In the genomic region with DNA sequence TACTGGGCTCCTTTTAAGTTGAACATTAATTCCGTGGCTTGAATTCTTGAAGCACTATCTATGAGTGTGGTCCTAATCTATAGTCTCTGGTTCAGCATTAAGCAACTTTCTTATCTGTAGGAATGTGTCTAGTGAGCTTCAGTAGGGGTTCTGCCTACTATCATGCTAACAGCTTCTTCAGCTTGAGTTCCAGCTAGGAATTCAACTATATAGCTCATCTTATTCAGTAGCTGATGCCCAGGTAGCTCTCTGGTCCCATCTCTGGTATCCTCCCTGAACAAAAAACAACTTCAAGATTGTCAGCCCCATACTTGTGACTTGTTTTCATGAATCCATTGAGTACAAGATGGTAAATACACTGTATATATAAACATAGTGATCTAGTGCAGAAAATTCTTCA, we compare ENCODE assay signal across 10 mouse cellular contexts. TPM values are rescaled to one million over a fixed set of nuclear protein-coding genes. Genes with fewer than 3 reads are reported as not detected.
DNase-seq lines count a peak whose midpoint lies in the region; ATAC-seq and TF ChIP-seq lines count a peak whose summit lies in the region.
"Had no signal": no experiment of that assay in that cellular context is flagged by ENCODE, and none has a peak within 500 bp of the region (broad histone marks: within the 10 kb centered on the region; RNA-seq: fewer than 3 reads in every experiment).

Ndn (plus strand) TSS at position 301 of the 400 bp plus-strand sequence.

- no peak within 1 kb of the TSS for H3K4me3 ChIP-seq in heart, embryonic 13.5 days
- H3K4me3 ChIP-seq in forebrain, postnatal 0 days (ENCODE audit: low read depth, low read length), result no peak within 1 kb of the TSS
- H3K4me3 ChIP-seq in limb, embryonic 11.5 days (ENCODE audit: low read depth, low read length), result no peak within 1 kb of the TSS
- H3K4me3 ChIP-seq: erythroblast, embryonic 14.5 days had no signal

- DNase-seq in heart, postnatal 36 days, result no peak
- no peak for DNase-seq in adrenal gland, postnatal 10 days
- DNase-seq in forebrain, postnatal 0 days, result no peak
- no peak for DNase-seq in limb, embryonic 11.5 days (ENCODE audit: low spot score)
- DNase-seq in cerebellum, adult 18-20 months, result no peak
- DNase-seq in right cerebral cortex, postnatal 4 days, result no peak

- no peak within 1 kb of the TSS for H3K9ac ChIP-seq in heart, embryonic 13.5 days
- H3K9ac ChIP-seq in forebrain, postnatal 0 days, result no peak within 1 kb of the TSS
- no peak within 1 kb of the TSS for H3K9ac ChIP-seq in limb, embryonic 11.5 days (ENCODE audit: low read length)

- H3K27me3 ChIP-seq in heart, embryonic 13.5 days (replicated peaks), result no peaks in the 10 kb centered on the region
- H3K27me3 ChIP-seq in forebrain, postnatal 0 days (ENCODE audit: insufficient read depth, low read length), result no peaks in the 10 kb centered on the region
- H3K27me3 ChIP-seq in limb, embryonic 11.5 days (ENCODE audit: control insufficient read depth, insufficient read depth, low read length), result no peaks in the 10 kb centered on the region
- H3K27me3 ChIP-seq: CH12.LX had no signal

- H3K36me3 ChIP-seq in heart, embryonic 13.5 days, result no peaks in the 10 kb centered on the region
- no peaks in the 10 kb centered on the region for H3K36me3 ChIP-seq in forebrain, postnatal 0 days (ENCODE audit: insufficient read depth)
- no peaks in the 10 kb centered on the region for H3K36me3 ChIP-seq in limb, embryonic 11.5 days (ENCODE audit: control insufficient read depth, insufficient read depth, low read length)

- intact Hi-C loops in heart, postnatal 36 days (cut with DNase I), result no loop called here

- H3K4me1 ChIP-seq in heart, embryonic 13.5 days, result peaks cover 4% of the 10 kb centered on the region; the same call in 1 of the 2 replicates
- no peaks in the 10 kb centered on the region for H3K4me1 ChIP-seq in forebrain, postnatal 0 days (ENCODE audit: insufficient read depth)
- H3K4me1 ChIP-seq in limb, embryonic 11.5 days (ENCODE audit: control insufficient read depth, insufficient read depth, low read length), result no peaks in the 10 kb centered on the region

- TF ChIP-seq CTCF in forebrain, postnatal 0 days (IDR thresholded peaks at IDR 0.05; ENCODE audit: low read depth), result no peak

- 19% methylated on average over 1 of the region's 1 CpGs for WGBS in heart, embryonic 13.5 days
- 72% methylated on average over 1 of the region's 1 CpGs for WGBS in forebrain, postnatal 0 days
- WGBS in limb, embryonic 11.5 days, result 66% methylated on average over 1 of the region's 1 CpGs

- no peak within 1 kb of the TSS for H3K4me2 ChIP-seq in heart, embryonic 13.5 days
- H3K4me2 ChIP-seq in forebrain, postnatal 0 days (ENCODE audit: low read depth), result no peak within 1 kb of the TSS
- H3K4me2 ChIP-seq in limb, embryonic 11.5 days (ENCODE audit: low read depth, severe bottlenecking), result no peak within 1 kb of the TSS

- H3K9me3 ChIP-seq in heart, embryonic 13.5 days, result 0 out of 2 replicates have a peak, but pooled peaks cover 4% of the 10 kb centered on the region
- H3K9me3 ChIP-seq in forebrain, postnatal 0 days (ENCODE audit: low read length), result 0 out of 2 replicates have a peak, but pooled peaks cover 3% of the 10 kb centered on the region
- H3K9me3 ChIP-seq in limb, embryonic 11.5 days (ENCODE audit: control insufficient read depth, low read length), result no peaks in the 10 kb centered on the region

- ATAC-seq in heart, embryonic 13.5 days (ENCODE audit: extremely low read depth, insufficient number of reproducible peaks, low FRiP score, low TSS enrichment), result no peak
- no peak for ATAC-seq in forebrain, postnatal 0 days
- ATAC-seq in limb, embryonic 11.5 days (ENCODE audit: insufficient number of reproducible peaks, low FRiP score, low TSS enrichment, low read depth), result no peak
- no peak for ATAC-seq in megakaryocyte progenitor cell, adult 5-6 weeks (replicated peaks; ENCODE audit: poor library complexity)

- H3K27ac ChIP-seq in heart, embryonic 13.5 days (replicated peaks), result no peak within 1 kb of the TSS
- no peak within 1 kb of the TSS for H3K27ac ChIP-seq in forebrain, postnatal 0 days (ENCODE audit: low read depth, low read length)
- no peak within 1 kb of the TSS for H3K27ac ChIP-seq in limb, embryonic 11.5 days (replicated peaks; ENCODE audit: low read depth, low read length)

RNA-seq across cellular contexts. Expression of gene Ndn, which starts in this region (rescaled TPM):
- 63.9 and 65.2 TPM in 2 replicates for polyA plus RNA-seq in heart, embryonic 13.5 days (2015; fragmentation: Nextera tagmentation; extraction: Ambion mirVana)
- 1 to 10 TPM; 4.1 to 4.8 TPM for total RNA-seq in heart, postnatal 36 days (2021)
- 10 to 100 TPM; 76.6 to 98.5 TPM for total RNA-seq in adrenal gland, postnatal 10 days (2021)
- 339 and 512 TPM in 2 replicates for total RNA-seq in forebrain, postnatal 0 days (2014; rRNA removed)
- polyA plus RNA-seq in forebrain, postnatal 0 days (2015; fragmentation: Nextera tagmentation; extraction: Ambion mirVana), result 540 and 638 TPM in 2 replicates
- polyA plus RNA-seq in limb, embryonic 11.5 days (2014; fragmentation: Nextera tagmentation; extraction: Ambion mirVana), result 87.6 and 95.0 TPM in 2 replicates
- 0.05 TPM in 1 of 2 replicates, not detected in the other for total RNA-seq in megakaryocyte progenitor cell, adult 5-6 weeks (2015)
- total RNA-seq in megakaryocyte progenitor cell, adult 5-6 weeks (2017), result not detected in 2 replicates
- total RNA-seq: CH12.LX had no signal

Comparison
In these comparisons a context has a peak if more than half of its experiments do, and no peak if none do; other contexts are left out.
1. RNA of gene Ndn (total RNA-seq): 339 to 512 TPM in forebrain, postnatal 0 days and 76.6 to 98.5 TPM in adrenal gland, postnatal 10 days; 4.1 to 4.8 TPM in heart, postnatal 36 days and 0.05 TPM in megakaryocyte progenitor cell, adult 5-6 weeks; every median in the first group is over 10 times any median in the second.